Mouse (Mus musculus) limb, embryonic 10.5 days (tissue): ENCODE measurements around the gene AC140267.1. TPM values are rescaled to one million over a fixed set of nuclear protein-coding genes. Genes with fewer than 3 reads are reported as not detected.

Source experiments
- DNase-seq: peaks from one replicate; pipeline ENCODE4 v3.0.0-alpha.2; 2017; ENCODE audit warnings: low spot score
- H3K27ac ChIP-seq: fragments of 300-500 bp; sonication (generic); 2 replicates; pipeline ENCODE4 v1.5.1; 2016; ENCODE audit warnings: mild to moderate bottlenecking
- H3K27me3 ChIP-seq: fragments of 300-500 bp; sonication (generic); 2 replicates; pipeline ENCODE4 v1.6.1; 2016; ENCODE audit warnings: low read depth, mild to moderate bottlenecking; ENCODE audit not compliant: poor library complexity, severe bottlenecking
- H3K36me3 ChIP-seq: fragments of 300-500 bp; sonication (generic); 2 replicates; pipeline ENCODE4 v1.6.1; 2016; ENCODE audit warnings: mild to moderate bottlenecking, moderate library complexity
- H3K4me1 ChIP-seq: fragments of 300-500 bp; sonication (generic); 2 replicates; pipeline ENCODE4 v1.6.1; 2016
- H3K4me3 ChIP-seq: fragments of 300-500 bp; sonication (generic); 2 replicates; pipeline ENCODE4 v1.5.1; 2016; ENCODE audit warnings: mild to moderate bottlenecking, moderate library complexity
- H3K9me3 ChIP-seq: fragments of 300-500 bp; sonication (generic); replicated peaks from 2 replicates; pipeline ENCODE4 v1.6.1; 2016; ENCODE audit warnings: mild to moderate bottlenecking
- WGBS: fragments of 180-500 bp; shearing (Covaris S2); methylation state at CpG from one replicate; pipeline ENCODE4 v1.1.7; 2016; 5-methylcytosine and 5-hydroxymethylcytosine counted together
- polyA plus RNA-seq: library from polyadenylated mRNA; unstranded; fragments of >200 nt; fragmentation: Nextera tagmentation; extraction: Ambion mirVana; gene quantifications from 2 replicates; pipeline ENCODE4 v1.2.1, GENCODE M21; 2016

AC140267.1 gene
- polyA plus RNA-seq, 1 experiment from 2014 or later: not detected

GRCm38 (mm10) chr15:80279053-80279452 is 43.4 kb downstream of the AC140267.1 start:
- Histone ChIP-seq H3K9me3 (no peaks in the 10 kb centered on the region), H3K27ac (no peak overlapping the region), H3K27me3 (peaks cover 28% of the 10 kb centered on the region), H3K4me3 (no peak overlapping the region), H3K36me3 (no peaks in the 10 kb centered on the region), H3K4me1 (no peaks in the 10 kb centered on the region)
- no peak for DNase-seq
- WGBS: 83% methylated on average over 2 of the region's 2 CpGs

GRCm38 (mm10) chr15:80280646-80281045 is 45.0 kb downstream of the AC140267.1 start:
- H3K36me3 ChIP-seq: no peaks in the 10 kb centered on the region
- peaks cover 44% of the 10 kb centered on the region for H3K27me3 ChIP-seq
- DNase-seq: peak; percentile 82
- H3K27ac ChIP-seq: no peak overlapping the region
- WGBS: 29% methylated on average over 6 of the region's 6 CpGs
- no peaks in the 10 kb centered on the region for H3K4me1 ChIP-seq
- no peak overlapping the region for H3K4me3 ChIP-seq
- no peaks in the 10 kb centered on the region for H3K9me3 ChIP-seq

Other genes starting within 250 kb of the AC140267.1 start
- 1.5 and 2.0 TPM in 2 replicates for gene Pdgfb, start 220.9 kb upstream of the AC140267.1 start, polyA plus RNA-seq
- 1.4 and 3.2 TPM in 2 replicates for gene Syngr1, start 144.5 kb upstream of the AC140267.1 start, polyA plus RNA-seq
- 1,077 and 1,189 TPM in 2 replicates for gene Rpl3, start 144.0 kb upstream of the AC140267.1 start, polyA plus RNA-seq
- gene Tab1, start 102.7 kb upstream of the AC140267.1 start, polyA plus RNA-seq: 41.8 and 52.4 TPM in 2 replicates
- gene Mgat3, start 62.1 kb upstream of the AC140267.1 start, polyA plus RNA-seq: 4.0 and 5.3 TPM in 2 replicates
- 42.4 and 43.7 TPM in 2 replicates for gene Mief1, start 1.8 kb upstream of the AC140267.1 start, polyA plus RNA-seq
- gene Atf4, start 19.3 kb downstream of the AC140267.1 start, polyA plus RNA-seq: 113 TPM in 2 replicates
- 70.0 and 75.5 TPM in 2 replicates for gene Rps19bp1, start 28.5 kb downstream of the AC140267.1 start, polyA plus RNA-seq
- 0.06 and 0.08 TPM in 2 replicates for gene Cacna1i, start 51.4 kb downstream of the AC140267.1 start, polyA plus RNA-seq